Mouse (Mus musculus) gastrocnemius, postnatal 36 days (tissue): ENCODE data around the gene Fpr3. TPM values are rescaled to one million over a fixed set of nuclear protein-coding genes. Genes with fewer than 3 reads are reported as not detected.
"Not testable (repeated sequence)": the region's sequence is repeated elsewhere in the genome, so short reads cannot be mapped to it uniquely, and the experiment has no call there.

ENCODE experiments used
- DNase-seq, 2 experiments: peaks; one replicate each; pipeline ENCODE4 v3.0.0; 2022
- intact Hi-C: fragments of 180-260 bp; cut with DNase I; formaldehyde crosslinking; loops from one replicate; pipeline ENCODE4 v1.15.1; 2025
- long read RNA-seq, 2 experiments: library from polyadenylated mRNA; stranded (forward); transcript quantifications; one replicate each; pipeline ENCODE4 v2.0.0; 2021
- total RNA-seq, 2 experiments: library from RNA; stranded (reverse); gene quantifications; 2 replicates each; pipeline ENCODE4 v1.2.3; 2021

Fpr3 gene
- not detected for total RNA-seq
- long read RNA-seq, experiment 1 = 0 reads
- long read RNA-seq, experiment 2 = 0 reads

- no peak for DNase-seq
- intact Hi-C loops = no loop called here
Measured at GRCm38 (mm10) chr17:17887774-17888248, at the start of gene Fpr3, which contains the start of gene Fpr2. Fpr3 (plus strand) TSS chr17:17887852. Fpr2 (plus strand) TSS chr17:17887824.

- DNase-seq = peak; percentile 96
- intact Hi-C loops = loop anchor here (1.0 kb wide), 1 partner anchor 72 kb away; no protein-coding TSS in a partner anchor
Measured at GRCm38 (mm10) chr17:17837919-17838701, 49.5 kb upstream of the Fpr3 start.

- DNase-seq = no peak
- intact Hi-C loops = no loop called here
Measured at GRCm38 (mm10) chr17:17839276-17839675, 48.4 kb upstream of the Fpr3 start.

- intact Hi-C loops = loop anchor here (5.0 kb wide), 1 partner anchor 57 kb away; no protein-coding TSS in a partner anchor
- DNase-seq = no peak
Measured at GRCm38 (mm10) chr17:17840796-17841195, 46.9 kb upstream of the Fpr3 start.

- intact Hi-C loops = loop anchor here (5.0 kb wide), 1 partner anchor 54 kb away; no protein-coding TSS in a partner anchor
- DNase-seq = no peak
Measured at GRCm38 (mm10) chr17:17843534-17844261, 44.0 kb upstream of the Fpr3 start.

GRCm38 (mm10) chr17:17844606-17845005 lies 43.0 kb upstream of the Fpr3 start:
- intact Hi-C loops = loop anchor here (5.0 kb wide), 1 partner anchor 53 kb away; no protein-coding TSS in a partner anchor
- DNase-seq = not testable (repeated sequence)

GRCm38 (mm10) chr17:17845187-17846027 lies 42.2 kb upstream of the Fpr3 start:
- intact Hi-C loops = no loop called here
- DNase-seq = no peak

- intact Hi-C loops = no loop called here
- no peak for DNase-seq
Measured at GRCm38 (mm10) chr17:17848988-17849387, 38.7 kb upstream of the Fpr3 start.

GRCm38 (mm10) chr17:17849906-17850712 lies 37.5 kb upstream of the Fpr3 start:
- intact Hi-C loops = no loop called here
- DNase-seq = no peak

- intact Hi-C loops = no loop called here
- DNase-seq = no peak
Measured at GRCm38 (mm10) chr17:17855064-17855838, 32.4 kb upstream of the Fpr3 start, which contains the start of gene Has1. Has1 (minus strand) TSS chr17:17855205.

- intact Hi-C loops = no loop called here
- no peak for DNase-seq
Measured at GRCm38 (mm10) chr17:17856612-17857011, 31.0 kb upstream of the Fpr3 start.

- DNase-seq = no peak
- intact Hi-C loops = no loop called here
Measured at GRCm38 (mm10) chr17:17857446-17857845, 30.2 kb upstream of the Fpr3 start.

- DNase-seq = no peak
- intact Hi-C loops = no loop called here
Measured at GRCm38 (mm10) chr17:17860110-17860509, 27.5 kb upstream of the Fpr3 start.

GRCm38 (mm10) chr17:17862360-17862759 lies 25.3 kb upstream of the Fpr3 start:
- intact Hi-C loops = no loop called here
- DNase-seq = peak in 1 of 2 experiments; percentile 14

GRCm38 (mm10) chr17:17865168-17865567 lies 22.5 kb upstream of the Fpr3 start:
- intact Hi-C loops = no loop called here
- no peak for DNase-seq

GRCm38 (mm10) chr17:17866801-17867469 lies 20.7 kb upstream of the Fpr3 start:
- intact Hi-C loops = no loop called here
- no peak for DNase-seq

GRCm38 (mm10) chr17:17870892-17871550 lies 16.6 kb upstream of the Fpr3 start:
- no peak for DNase-seq
- intact Hi-C loops = no loop called here

- intact Hi-C loops = no loop called here
- no peak for DNase-seq
Measured at GRCm38 (mm10) chr17:17871697-17872096, 16.0 kb upstream of the Fpr3 start.
